Mouse (Mus musculus): Measurements from ENCODE around the gene Agbl2. TPM values are rescaled to one million over a fixed set of nuclear protein-coding genes. Genes with fewer than 3 reads are reported as not detected.

The Agbl2 gene
- polyA plus RNA-seq, 1 experiment from 2014 or later = 0.43 TPM

GRCm38 (mm10) chr2:90846597-90846954 lies 64.0 kb downstream of the Agbl2 start:
- Histone ChIP-seq H3K4me2 (ENCODE audit: low read depth, low read length) (peak overlapping the region; percentile 88), H3K4me3 (replicated peaks; ENCODE audit: low read length) (peak overlapping the region; percentile 92), H3K27ac (ENCODE audit: low read length) (peak overlapping the region; percentile 79), H3K9ac (ENCODE audit: low read length) (peak overlapping the region; percentile 80), H3K4me1 (ENCODE audit: control insufficient read depth, insufficient read depth, low read length) (peaks cover 16% of the 10 kb centered on the region; the same call in 1 of the 2 replicates), H3K27me3 (ENCODE audit: control insufficient read depth, insufficient read depth, low read length) (no peaks in the 10 kb centered on the region), H3K36me3 (ENCODE audit: control insufficient read depth, insufficient read depth, low read length) (peaks cover 9% of the 10 kb centered on the region), H3K9me3 (replicated peaks; ENCODE audit: control insufficient read depth, low read length) (no peaks in the 10 kb centered on the region)
- under 1% methylated on average over 8 of the region's 8 CpGs for WGBS
- peak; percentile 14; the same call in 1 of the 2 replicates for ATAC-seq (ENCODE audit: insufficient read depth, low FRiP score)

DNA sequence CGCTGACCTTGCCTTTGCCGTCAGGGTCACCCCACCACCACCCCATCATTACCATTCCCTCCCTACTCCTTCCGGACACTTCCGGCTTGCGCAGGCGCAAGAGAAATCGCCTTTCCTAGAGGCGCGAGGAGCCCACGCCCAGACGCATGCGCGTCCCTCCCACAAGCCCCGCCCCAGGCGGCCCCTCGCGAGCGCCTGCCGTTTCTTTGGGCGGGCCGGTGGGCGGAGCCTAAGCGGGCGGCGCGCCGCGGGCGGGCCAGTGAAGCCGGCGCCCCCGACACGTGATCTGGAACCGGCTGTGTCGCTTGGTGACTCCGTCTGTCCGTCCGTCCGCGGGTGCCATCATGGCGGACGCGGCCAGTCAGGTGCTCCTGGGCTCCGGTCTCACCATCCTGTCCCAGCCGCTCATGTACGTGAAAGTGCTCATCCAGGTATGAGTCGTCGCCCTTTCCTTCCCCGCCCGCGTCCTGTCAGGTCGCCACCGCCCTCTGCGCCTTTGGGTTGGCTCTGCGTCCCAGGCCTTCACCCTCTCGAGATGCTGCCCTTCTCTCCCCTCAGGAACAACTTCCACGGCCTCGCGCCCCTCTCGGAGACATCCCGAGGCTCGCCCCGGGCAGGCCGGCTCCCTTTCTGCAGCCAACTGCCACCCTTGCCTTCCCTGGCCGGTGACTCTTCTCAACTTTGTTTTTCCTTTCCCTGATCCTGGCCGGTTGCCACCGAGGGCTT lies 64.6 kb downstream of the Agbl2 start, which contains the start of gene Mtch2:
Mtch2 (plus strand) TSS at position 201 of the 726 bp plus-strand sequence.
- Histone ChIP-seq H3K27me3 (ENCODE audit: control insufficient read depth, insufficient read depth, low read length) (no peaks in the 10 kb centered on the region), H3K36me3 (ENCODE audit: control insufficient read depth, insufficient read depth, low read length) (peaks cover 9% of the 10 kb centered on the region), H3K4me1 (ENCODE audit: control insufficient read depth, insufficient read depth, low read length) (peaks cover 16% of the 10 kb centered on the region; the same call in 1 of the 2 replicates), H3K9ac (ENCODE audit: low read length) (peak within 1 kb of the TSS; percentile 90), H3K4me3 (replicated peaks; ENCODE audit: low read length) (peak within 1 kb of the TSS; percentile 92), H3K27ac (ENCODE audit: low read length) (peak within 1 kb of the TSS; percentile 84), H3K4me2 (ENCODE audit: low read depth, low read length) (peak within 1 kb of the TSS; percentile 88), H3K9me3 (replicated peaks; ENCODE audit: control insufficient read depth, low read length) (no peaks in the 10 kb centered on the region)
- peak; percentile 98 for ATAC-seq (ENCODE audit: insufficient read depth, low FRiP score)
- WGBS = under 1% methylated on average over 67 of the region's 67 CpGs

GRCm38 (mm10) chr2:90847681-90848050 lies 65.1 kb downstream of the Agbl2 start:
- peak overlapping the region; percentile 84 for H3K27ac ChIP-seq (ENCODE audit: low read length)
- H3K36me3 ChIP-seq (ENCODE audit: control insufficient read depth, insufficient read depth, low read length) = peaks cover 9% of the 10 kb centered on the region
- ATAC-seq (ENCODE audit: insufficient read depth, low FRiP score) = no peak
- peaks cover 16% of the 10 kb centered on the region; the same call in 1 of the 2 replicates for H3K4me1 ChIP-seq (ENCODE audit: control insufficient read depth, insufficient read depth, low read length)
- peak overlapping the region; percentile 63 for H3K4me2 ChIP-seq (ENCODE audit: low read depth, low read length)
- H3K27me3 ChIP-seq (ENCODE audit: control insufficient read depth, insufficient read depth, low read length) = no peaks in the 10 kb centered on the region
- 0% methylated on average over 13 of the region's 13 CpGs for WGBS
- no peaks in the 10 kb centered on the region for H3K9me3 ChIP-seq (replicated peaks; ENCODE audit: control insufficient read depth, low read length)
- H3K4me3 ChIP-seq (replicated peaks; ENCODE audit: low read length) = peak overlapping the region; percentile 92
- peak overlapping the region; percentile 90 for H3K9ac ChIP-seq (ENCODE audit: low read length)

- no peak for ATAC-seq (ENCODE audit: insufficient read depth, low FRiP score)
- H3K4me2 ChIP-seq (ENCODE audit: low read depth, low read length) = peak overlapping the region; percentile 63
- H3K4me3 ChIP-seq (replicated peaks; ENCODE audit: low read length) = peak overlapping the region; percentile 92; the same call in 1 of the 2 replicates
- H3K27me3 ChIP-seq (ENCODE audit: control insufficient read depth, insufficient read depth, low read length) = no peaks in the 10 kb centered on the region
- peaks cover 9% of the 10 kb centered on the region for H3K36me3 ChIP-seq (ENCODE audit: control insufficient read depth, insufficient read depth, low read length)
- no peaks in the 10 kb centered on the region for H3K9me3 ChIP-seq (replicated peaks; ENCODE audit: control insufficient read depth, low read length)
- H3K27ac ChIP-seq (ENCODE audit: low read length) = no peak overlapping the region
- peaks cover 16% of the 10 kb centered on the region; the same call in 1 of the 2 replicates for H3K4me1 ChIP-seq (ENCODE audit: control insufficient read depth, insufficient read depth, low read length)
- 85% methylated on average over 5 of the region's 5 CpGs for WGBS
- H3K9ac ChIP-seq (ENCODE audit: low read length) = no peak overlapping the region
These were observed 65.8 kb downstream of the Agbl2 start for GRCm38 (mm10) chr2:90848331-90848730.

DNA sequence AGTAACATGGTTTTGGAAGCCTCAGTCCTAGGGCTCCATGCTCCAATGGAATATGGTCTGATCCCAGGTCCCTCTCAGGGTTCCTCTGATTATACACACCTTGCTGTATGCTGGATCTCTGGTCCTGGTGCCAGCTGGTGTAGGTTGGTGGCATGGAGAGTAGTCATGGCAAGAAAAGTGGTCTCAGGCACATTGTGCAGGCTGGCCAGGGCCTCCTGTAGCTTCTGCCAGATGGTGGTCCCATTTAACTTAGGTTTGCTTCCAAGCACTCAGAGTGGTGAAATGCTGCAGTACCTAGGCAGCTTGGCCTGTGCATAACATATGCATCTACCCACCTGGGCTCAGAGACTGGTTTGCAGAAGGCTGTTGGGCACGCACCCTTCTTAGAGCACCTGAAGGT lies 67.9 kb downstream of the Agbl2 start:
- Histone ChIP-seq H3K4me1 (ENCODE audit: control insufficient read depth, insufficient read depth, low read length) (peaks cover 16% of the 10 kb centered on the region; the same call in 1 of the 2 replicates), H3K4me3 (replicated peaks; ENCODE audit: low read length) (no peak overlapping the region), H3K9me3 (replicated peaks; ENCODE audit: control insufficient read depth, low read length) (no peaks in the 10 kb centered on the region), H3K27ac (ENCODE audit: low read length) (no peak overlapping the region), H3K36me3 (ENCODE audit: control insufficient read depth, insufficient read depth, low read length) (peaks cover 9% of the 10 kb centered on the region), H3K4me2 (ENCODE audit: low read depth, low read length) (no peak overlapping the region), H3K27me3 (ENCODE audit: control insufficient read depth, insufficient read depth, low read length) (no peaks in the 10 kb centered on the region), H3K9ac (ENCODE audit: low read length) (no peak overlapping the region)
- 97% methylated on average over 1 of the region's 1 CpGs for WGBS
- no peak for ATAC-seq (ENCODE audit: insufficient read depth, low FRiP score)

DNA sequence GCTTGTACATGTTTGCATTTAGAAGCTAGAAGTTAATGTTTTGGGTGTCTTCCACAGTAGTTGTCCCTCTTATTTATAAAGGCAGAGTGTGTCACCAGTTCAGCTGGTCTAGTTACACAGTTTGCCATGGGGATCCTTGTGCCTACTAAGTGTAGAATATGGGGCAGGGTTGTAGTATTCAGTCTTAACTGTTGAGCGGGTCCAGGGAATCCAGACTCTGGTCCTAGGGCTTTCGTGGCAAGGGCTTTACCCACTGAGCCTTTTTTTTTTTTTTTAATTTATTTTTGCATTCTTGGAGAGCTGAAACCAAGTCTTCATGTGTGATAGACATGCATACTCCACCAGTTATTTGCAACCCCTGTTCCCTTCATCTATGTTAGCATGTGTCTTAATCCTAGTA lies 79.0 kb downstream of the Agbl2 start:
- no peaks in the 10 kb centered on the region for H3K4me1 ChIP-seq (ENCODE audit: control insufficient read depth, insufficient read depth, low read length)
- H3K4me3 ChIP-seq (replicated peaks; ENCODE audit: low read length) = no peak overlapping the region
- H3K36me3 ChIP-seq (ENCODE audit: control insufficient read depth, insufficient read depth, low read length) = peaks cover 28% of the 10 kb centered on the region
- 95% methylated on average over 2 of the region's 2 CpGs for WGBS
- H3K9ac ChIP-seq (ENCODE audit: low read length) = no peak overlapping the region
- no peaks in the 10 kb centered on the region for H3K27me3 ChIP-seq (ENCODE audit: control insufficient read depth, insufficient read depth, low read length)
- ATAC-seq (ENCODE audit: insufficient read depth, low FRiP score) = no peak
- H3K9me3 ChIP-seq (replicated peaks; ENCODE audit: control insufficient read depth, low read length) = no peaks in the 10 kb centered on the region
- no peak overlapping the region for H3K4me2 ChIP-seq (ENCODE audit: low read depth, low read length)
- H3K27ac ChIP-seq (ENCODE audit: low read length) = no peak overlapping the region

- Histone ChIP-seq H3K36me3 (ENCODE audit: control insufficient read depth, insufficient read depth, low read length) (peaks cover 28% of the 10 kb centered on the region), H3K9me3 (replicated peaks; ENCODE audit: control insufficient read depth, low read length) (no peaks in the 10 kb centered on the region), H3K27ac (ENCODE audit: low read length) (no peak overlapping the region), H3K9ac (ENCODE audit: low read length) (no peak overlapping the region), H3K27me3 (ENCODE audit: control insufficient read depth, insufficient read depth, low read length) (no peaks in the 10 kb centered on the region), H3K4me2 (ENCODE audit: low read depth, low read length) (no peak overlapping the region), H3K4me3 (replicated peaks; ENCODE audit: low read length) (no peak overlapping the region), H3K4me1 (ENCODE audit: control insufficient read depth, insufficient read depth, low read length) (no peaks in the 10 kb centered on the region)
- ATAC-seq (ENCODE audit: insufficient read depth, low FRiP score) = no peak
These were observed 81.7 kb downstream of the Agbl2 start for GRCm38 (mm10) chr2:90864184-90864583.

DNA sequence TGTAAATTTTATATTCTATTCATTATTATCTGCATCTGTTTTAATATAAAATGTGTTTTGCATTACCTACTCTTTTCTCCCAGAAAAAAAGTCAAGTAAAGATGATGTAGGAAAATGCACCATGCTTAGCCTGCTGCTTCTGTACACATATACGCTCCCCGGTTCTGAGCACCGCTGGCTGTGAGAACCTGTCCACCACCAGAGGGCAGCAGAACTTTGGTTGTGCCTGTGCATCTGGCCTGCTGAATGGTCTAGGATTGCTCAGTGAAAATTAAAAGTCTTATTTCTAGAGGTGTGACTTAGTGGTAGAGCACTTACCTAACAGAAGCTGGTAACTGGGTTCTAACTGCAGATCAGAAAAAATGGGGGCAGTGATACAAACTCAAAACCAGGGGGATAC lies 84.0 kb downstream of the Agbl2 start:
- 15% methylated on average over 3 of the region's 3 CpGs for WGBS
- Histone ChIP-seq H3K4me1 (ENCODE audit: control insufficient read depth, insufficient read depth, low read length) (peaks cover 10% of the 10 kb centered on the region), H3K9me3 (replicated peaks; ENCODE audit: control insufficient read depth, low read length) (no peaks in the 10 kb centered on the region), H3K9ac (ENCODE audit: low read length) (no peak overlapping the region), H3K4me3 (replicated peaks; ENCODE audit: low read length) (no peak overlapping the region), H3K4me2 (ENCODE audit: low read depth, low read length) (no peak overlapping the region), H3K27ac (ENCODE audit: low read length) (no peak overlapping the region), H3K27me3 (ENCODE audit: control insufficient read depth, insufficient read depth, low read length) (no peaks in the 10 kb centered on the region), H3K36me3 (ENCODE audit: control insufficient read depth, insufficient read depth, low read length) (peaks cover 27% of the 10 kb centered on the region)
- peak; percentile 85; the same call in 1 of the 2 replicates for ATAC-seq (ENCODE audit: insufficient read depth, low FRiP score)

GRCm38 (mm10) chr2:90870136-90870601 lies 87.6 kb downstream of the Agbl2 start:
- no peak overlapping the region for H3K9ac ChIP-seq (ENCODE audit: low read length)
- H3K27ac ChIP-seq (ENCODE audit: low read length) = no peak overlapping the region
- H3K4me1 ChIP-seq (ENCODE audit: control insufficient read depth, insufficient read depth, low read length) = peaks cover 10% of the 10 kb centered on the region

More at GRCm38 (mm10) chr2:90870136-90870601, 87.6 kb downstream of the Agbl2 start:
- H3K36me3 ChIP-seq (ENCODE audit: control insufficient read depth, insufficient read depth, low read length) = peaks cover 9% of the 10 kb centered on the region
- no peak overlapping the region for H3K4me3 ChIP-seq (replicated peaks; ENCODE audit: low read length)
- no peaks in the 10 kb centered on the region for H3K9me3 ChIP-seq (replicated peaks; ENCODE audit: control insufficient read depth, low read length)
- no peak overlapping the region for H3K4me2 ChIP-seq (ENCODE audit: low read depth, low read length)
- H3K27me3 ChIP-seq (ENCODE audit: control insufficient read depth, insufficient read depth, low read length) = no peaks in the 10 kb centered on the region
- peak; percentile 78 for ATAC-seq (ENCODE audit: insufficient read depth, low FRiP score)
- WGBS = 9% methylated on average over 4 of the region's 4 CpGs
